Mouse (Mus musculus) stomach, embryonic 14.5 days (tissue): ENCODE measurements around the gene Frzb. TPM values are rescaled to one million over a fixed set of nuclear protein-coding genes. Genes with fewer than 3 reads are reported as not detected.
A peak's percentile ranks its signal among the peaks of the same experiment; 100 is the strongest.

ENCODE experiments used
- ATAC-seq: fragments of 200-750 bp; cut with Nextera tagmentation; 2 replicates; pipeline ENCODE4 v1.8.0; 2017; ENCODE audit warnings: low read depth, moderate TSS enrichment; ENCODE audit not compliant: insufficient number of reproducible peaks, insufficient read depth, low FRiP score
- H3K27ac ChIP-seq: fragments of 300-500 bp; sonication (generic); 2 replicates; pipeline ENCODE4 v1.5.1; 2014; ENCODE audit warnings: mild to moderate bottlenecking, low read length, moderate library complexity, mixed read lengths
- H3K27me3 ChIP-seq: fragments of 300-500 bp; sonication (generic); 2 replicates; pipeline ENCODE4 v1.6.1; 2014; ENCODE audit warnings: low read length, control low read depth, mixed read lengths; ENCODE audit not compliant: control insufficient read depth, insufficient read depth
- H3K36me3 ChIP-seq: fragments of 300-500 bp; sonication (generic); 2 replicates; pipeline ENCODE4 v1.6.1; 2014; ENCODE audit warnings: mild to moderate bottlenecking, control low read depth, low read length, moderate library complexity, mixed read lengths; ENCODE audit not compliant: control insufficient read depth, insufficient read depth
- H3K4me1 ChIP-seq: fragments of 300-500 bp; sonication (generic); 2 replicates; pipeline ENCODE4 v1.6.1; 2014; ENCODE audit warnings: low read length, control low read depth, mixed read lengths; ENCODE audit not compliant: control insufficient read depth, insufficient read depth
- H3K4me2 ChIP-seq: fragments of 300-500 bp; sonication (generic); replicated peaks from 2 replicates; pipeline ENCODE4 v1.6.1; 2014; ENCODE audit warnings: low read depth, low read length, control low read depth
- H3K4me3 ChIP-seq: fragments of 300-500 bp; sonication (generic); 2 replicates; pipeline ENCODE4 v1.5.1; 2014; ENCODE audit warnings: low read depth, low read length, control low read depth
- H3K9ac ChIP-seq: fragments of 300-500 bp; sonication (generic); replicated peaks from 2 replicates; pipeline ENCODE4 v1.6.1; 2014; ENCODE audit warnings: low read depth, mild to moderate bottlenecking, control low read depth, low read length, moderate library complexity, mixed read lengths
- H3K9me3 ChIP-seq: fragments of 300-500 bp; sonication (generic); 2 replicates; pipeline ENCODE4 v1.6.1; 2016; ENCODE audit warnings: low read depth, low read length, control low read depth; ENCODE audit not compliant: control insufficient read depth
- WGBS: fragments of 180-500 bp; shearing (Covaris S2); extraction: QIAGEN DNeasy Blood & Tissue Kit; methylation state at CpG from one replicate; pipeline ENCODE4 v1.1.7; 2014; 5-methylcytosine and 5-hydroxymethylcytosine counted together
- polyA plus RNA-seq: library from polyadenylated mRNA; unstranded; fragments of >200 nt; fragmentation: Nextera tagmentation; extraction: Ambion mirVana; gene quantifications from 2 replicates; pipeline ENCODE4 v1.2.1, GENCODE M21; 2014

The Frzb gene
- polyA plus RNA-seq, 1 experiment from 2014 or later: 1.6 TPM

DNA sequence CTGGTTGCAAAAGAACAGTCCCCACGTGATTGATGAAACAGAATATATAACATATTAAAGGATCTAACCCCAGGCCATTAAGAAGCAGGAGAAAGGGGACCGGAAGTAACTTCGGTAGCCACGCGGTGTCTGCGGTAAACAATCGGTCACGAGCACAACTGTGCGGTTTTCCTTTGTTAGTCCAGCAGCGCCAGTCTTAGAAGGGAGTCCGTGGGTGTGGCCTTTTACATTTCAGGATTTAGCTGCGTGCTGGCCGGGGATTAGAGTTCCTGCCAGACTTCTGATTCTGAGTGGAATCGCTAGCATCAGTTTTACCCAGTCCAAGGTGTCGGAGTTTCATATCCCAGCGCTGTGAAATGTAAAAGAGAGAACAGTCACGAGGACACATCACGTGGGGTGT, 34.3 kb downstream of the Frzb start:
- Histone ChIP-seq H3K4me2 (no peak overlapping the region), H3K4me1 (no peaks in the 10 kb centered on the region), H3K27ac (no peak overlapping the region), H3K4me3 (no peak overlapping the region), H3K27me3 (no peaks in the 10 kb centered on the region), H3K9me3 (no peaks in the 10 kb centered on the region), H3K36me3 (no peaks in the 10 kb centered on the region), H3K9ac (no peak overlapping the region)
- ATAC-seq: no peak
- WGBS: 74% methylated on average over 18 of the region's 18 CpGs

DNA sequence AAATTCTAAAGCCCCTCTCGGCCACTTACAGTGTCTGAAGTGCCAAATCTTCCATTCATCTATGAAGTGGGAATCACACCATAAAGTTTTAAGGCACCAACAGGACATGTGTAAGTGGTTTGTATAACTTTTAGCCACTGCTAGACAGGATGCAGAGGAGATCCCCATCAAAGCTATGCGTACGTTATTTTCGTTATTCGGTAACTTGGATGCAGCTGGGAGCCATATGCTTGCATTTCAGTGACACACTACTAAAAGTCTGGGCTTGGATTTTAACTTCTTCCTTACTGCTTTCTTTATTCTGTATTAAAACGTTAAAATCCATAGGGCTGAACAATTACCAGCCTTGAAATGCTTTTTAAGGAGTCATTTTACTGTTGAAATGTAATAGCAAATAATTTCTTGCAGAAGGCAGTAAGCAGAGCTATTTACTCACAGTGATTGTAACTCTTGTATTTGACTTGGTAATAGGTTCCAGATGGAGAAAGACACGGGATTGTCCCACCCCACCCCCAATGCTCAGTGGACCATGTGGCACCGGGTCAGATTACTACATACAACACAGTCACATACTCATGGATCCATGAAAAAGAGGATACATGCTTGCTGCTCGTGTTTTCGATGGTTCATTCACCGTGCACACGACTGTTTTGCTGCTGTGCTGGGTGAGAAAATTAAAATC, 37.4 kb downstream of the Frzb start:
- H3K36me3 ChIP-seq: no peaks in the 10 kb centered on the region
- no peak overlapping the region for H3K27ac ChIP-seq
- peaks cover 3% of the 10 kb centered on the region; the same call in 1 of the 2 replicates for H3K4me1 ChIP-seq
- no peaks in the 10 kb centered on the region for H3K9me3 ChIP-seq
- no peaks in the 10 kb centered on the region for H3K27me3 ChIP-seq
- H3K4me3 ChIP-seq: no peak overlapping the region
- WGBS: 65% methylated on average over 12 of the region's 12 CpGs
- H3K9ac ChIP-seq: no peak overlapping the region
- H3K4me2 ChIP-seq: no peak overlapping the region
- ATAC-seq: no peak

DNA sequence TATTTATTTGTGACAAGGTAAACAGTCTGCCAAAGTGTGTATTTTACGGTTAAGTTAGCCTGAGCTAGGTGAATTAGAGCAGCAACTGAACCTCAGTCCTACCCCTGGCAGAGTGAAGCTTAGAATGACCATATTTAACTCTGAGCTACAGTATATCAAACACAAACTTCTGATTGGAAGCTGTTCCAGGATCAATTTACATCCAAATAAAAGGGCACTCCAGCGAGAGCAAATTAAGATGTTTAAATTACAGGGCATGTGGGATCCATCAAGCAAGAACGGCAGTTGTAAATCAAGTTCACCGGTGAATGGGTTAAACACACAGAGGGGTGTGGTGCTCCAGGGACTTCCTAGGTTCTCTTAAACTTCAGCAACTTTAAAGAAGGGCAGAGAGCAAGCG, 42.7 kb downstream of the Frzb start:
- Histone ChIP-seq H3K4me1 (peaks cover 10% of the 10 kb centered on the region; the same call in 1 of the 2 replicates), H3K9me3 (no peaks in the 10 kb centered on the region), H3K27ac (no peak overlapping the region), H3K4me3 (no peak overlapping the region), H3K9ac (no peak overlapping the region), H3K36me3 (no peaks in the 10 kb centered on the region), H3K4me2 (peak overlapping the region; percentile 12; the same call in 1 of the 2 replicates), H3K27me3 (no peaks in the 10 kb centered on the region)
- ATAC-seq: no peak
- WGBS: 3% methylated on average over 5 of the region's 5 CpGs

DNA sequence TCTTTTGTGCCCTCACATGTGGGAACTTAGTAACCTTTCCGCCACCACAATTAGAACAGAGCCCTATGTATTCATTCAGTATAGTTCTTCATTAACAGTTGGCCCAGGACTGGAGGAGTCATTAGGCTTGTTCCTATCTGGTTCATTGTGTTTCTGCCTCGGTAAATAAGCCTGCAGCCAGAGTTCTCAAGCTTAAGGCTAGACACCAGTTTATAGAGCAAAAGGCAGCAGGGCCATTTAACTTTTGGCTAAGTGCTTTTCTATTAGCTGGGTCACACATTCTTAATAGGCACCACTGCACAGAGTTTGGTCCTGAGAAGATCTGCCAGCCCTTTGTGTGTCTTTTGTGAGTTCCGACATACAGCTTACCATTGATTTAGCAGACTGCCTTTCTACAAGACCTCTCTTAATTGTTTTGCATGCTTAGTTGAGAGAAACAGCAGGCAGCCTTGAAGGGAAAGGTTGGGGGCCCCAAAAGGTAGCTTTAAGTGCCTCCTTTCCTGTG, 48.8 kb downstream of the Frzb start:
- Histone ChIP-seq H3K9me3 (no peaks in the 10 kb centered on the region), H3K9ac (no peak overlapping the region), H3K4me3 (no peak overlapping the region), H3K27me3 (no peaks in the 10 kb centered on the region), H3K27ac (no peak overlapping the region), H3K4me2 (no peak overlapping the region), H3K36me3 (no peaks in the 10 kb centered on the region), H3K4me1 (no peaks in the 10 kb centered on the region)
- ATAC-seq: no peak
- WGBS: 44% methylated on average over 3 of the region's 3 CpGs

DNA sequence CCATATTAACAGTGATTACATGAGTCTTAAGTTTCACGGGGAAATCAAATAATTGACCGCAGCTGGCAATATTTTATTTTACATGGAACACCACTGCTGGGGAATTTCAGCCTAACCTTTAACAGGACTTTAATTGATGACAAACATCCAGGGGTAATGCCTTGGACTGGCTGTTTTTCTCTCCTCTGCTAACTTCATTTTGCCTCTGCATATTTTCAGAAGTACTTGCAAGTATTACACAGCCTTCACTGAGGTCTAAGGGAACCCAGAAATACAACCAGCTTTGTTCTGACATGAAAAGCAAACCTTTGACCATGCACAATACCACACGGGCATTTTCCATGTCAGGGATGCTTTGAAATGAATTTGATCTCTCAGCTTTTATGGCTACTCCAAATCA, 50.6 kb downstream of the Frzb start:
- WGBS: 40% methylated on average over 3 of the region's 3 CpGs
- Histone ChIP-seq H3K4me2 (no peak overlapping the region), H3K9ac (no peak overlapping the region), H3K27me3 (no peaks in the 10 kb centered on the region), H3K4me3 (no peak overlapping the region), H3K27ac (no peak overlapping the region), H3K36me3 (no peaks in the 10 kb centered on the region), H3K4me1 (no peaks in the 10 kb centered on the region), H3K9me3 (no peaks in the 10 kb centered on the region)
- no peak for ATAC-seq

DNA sequence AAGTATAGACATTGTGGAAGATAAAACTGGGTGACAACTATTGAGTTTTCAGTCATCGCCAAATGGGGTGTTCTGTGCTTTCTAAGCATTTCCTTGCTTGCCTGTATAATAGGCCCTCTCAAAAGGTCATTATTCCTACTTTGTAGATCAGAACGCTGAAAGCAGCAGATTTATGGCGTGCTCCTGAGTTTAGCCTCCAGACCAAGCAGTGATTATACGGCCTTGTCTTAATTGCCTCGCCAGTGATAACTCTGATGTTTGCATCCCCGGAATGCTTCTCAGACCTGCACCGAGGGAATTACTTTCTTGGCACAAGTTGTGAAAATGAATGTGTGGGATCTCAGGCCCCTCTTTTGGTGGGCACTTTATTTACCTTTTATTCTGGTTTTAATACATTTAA, 51.4 kb downstream of the Frzb start:
- H3K9ac ChIP-seq: no peak overlapping the region
- H3K27me3 ChIP-seq: no peaks in the 10 kb centered on the region
- H3K4me2 ChIP-seq: no peak overlapping the region
- no peak overlapping the region for H3K27ac ChIP-seq
- no peaks in the 10 kb centered on the region for H3K9me3 ChIP-seq
- H3K4me1 ChIP-seq: no peaks in the 10 kb centered on the region
- no peak for ATAC-seq
- WGBS: 47% methylated on average over 7 of the region's 7 CpGs
- no peak overlapping the region for H3K4me3 ChIP-seq
- H3K36me3 ChIP-seq: no peaks in the 10 kb centered on the region

DNA sequence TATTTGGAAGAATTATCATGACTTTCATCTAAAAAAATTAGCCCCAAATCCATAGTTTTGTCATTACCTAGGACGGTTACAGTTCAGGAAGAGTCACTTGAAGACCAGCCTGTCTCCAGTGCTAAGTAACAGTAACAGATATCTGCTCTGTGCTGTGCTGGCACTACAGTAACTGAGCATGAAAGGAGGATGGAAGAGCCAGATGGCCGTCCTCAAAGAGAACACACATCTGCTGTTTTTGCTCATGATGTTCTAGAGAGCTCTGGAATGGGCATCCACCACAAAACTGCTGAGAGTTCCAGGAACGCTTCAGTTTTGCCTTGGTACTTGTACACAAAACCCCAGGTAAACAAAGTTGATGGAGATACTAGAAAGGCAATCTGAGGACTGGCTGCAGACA, 59.1 kb downstream of the Frzb start:
- H3K9ac ChIP-seq: no peak overlapping the region
- 54% methylated on average over 3 of the region's 3 CpGs for WGBS
- H3K36me3 ChIP-seq: no peaks in the 10 kb centered on the region
- no peak overlapping the region for H3K4me2 ChIP-seq
- H3K4me3 ChIP-seq: no peak overlapping the region
- H3K9me3 ChIP-seq: no peaks in the 10 kb centered on the region
- ATAC-seq: no peak
- no peak overlapping the region for H3K27ac ChIP-seq
- no peaks in the 10 kb centered on the region for H3K27me3 ChIP-seq
- no peaks in the 10 kb centered on the region for H3K4me1 ChIP-seq

DNA sequence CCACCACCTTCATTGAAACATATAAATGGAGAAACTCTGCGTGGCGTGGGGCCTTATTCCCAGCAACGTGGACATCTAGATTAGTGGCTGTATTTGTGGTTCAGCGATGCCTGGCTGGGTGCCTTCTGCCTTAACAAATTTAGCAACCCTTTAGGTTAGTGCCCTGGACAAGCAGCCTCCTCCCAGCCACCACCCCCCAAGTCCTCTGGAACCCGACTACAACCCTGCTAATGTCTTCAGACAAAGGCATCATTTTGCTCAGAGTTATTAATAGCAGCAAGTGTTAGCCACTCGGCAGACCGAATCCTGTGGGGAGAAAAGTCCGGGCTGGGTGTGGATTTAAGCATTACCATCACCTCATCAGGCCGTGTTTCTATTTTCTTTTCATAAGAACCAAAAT, 59.8 kb downstream of the Frzb start:
- Histone ChIP-seq H3K4me3 (no peak overlapping the region), H3K4me2 (no peak overlapping the region), H3K27me3 (no peaks in the 10 kb centered on the region), H3K27ac (no peak overlapping the region), H3K36me3 (no peaks in the 10 kb centered on the region), H3K9ac (no peak overlapping the region), H3K4me1 (no peaks in the 10 kb centered on the region), H3K9me3 (no peaks in the 10 kb centered on the region)
- WGBS: 64% methylated on average over 9 of the region's 9 CpGs
- no peak for ATAC-seq

DNA sequence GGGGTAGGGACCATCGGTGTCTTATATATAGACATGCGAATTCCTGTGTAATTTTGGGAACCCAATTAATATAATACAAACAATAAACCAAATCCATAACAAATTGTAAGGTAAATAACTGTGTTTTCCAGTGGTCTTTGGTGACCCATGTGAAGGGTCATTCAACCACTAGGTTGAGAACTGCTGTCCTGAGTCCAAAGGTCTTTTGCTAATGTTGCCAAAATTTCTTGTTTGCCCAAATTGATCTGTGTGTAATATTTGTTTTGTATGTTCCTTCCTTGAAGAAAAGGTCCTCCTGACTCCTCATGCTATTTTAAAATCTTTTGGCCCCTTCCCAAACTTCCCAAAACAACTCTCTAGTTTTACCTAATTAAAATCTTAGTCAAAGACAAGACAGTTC, 61.2 kb downstream of the Frzb start:
- H3K27me3 ChIP-seq: no peaks in the 10 kb centered on the region
- H3K4me3 ChIP-seq: no peak overlapping the region
- no peaks in the 10 kb centered on the region for H3K36me3 ChIP-seq
- no peak overlapping the region for H3K27ac ChIP-seq
- WGBS: 94% methylated on average over 2 of the region's 2 CpGs
- H3K4me1 ChIP-seq: no peaks in the 10 kb centered on the region
- no peak for ATAC-seq
- H3K9me3 ChIP-seq: no peaks in the 10 kb centered on the region
- no peak overlapping the region for H3K4me2 ChIP-seq
- H3K9ac ChIP-seq: no peak overlapping the region
